Mouse (Mus musculus): ENCODE measurements at regions not wholly inside any gene's neighbourhood (a gene's known extent, or its start where the extent isn't known, plus 50 kb on each side); places are given as distances from the start of the nearest gene placed in this dataset.
A peak's percentile ranks its signal among the peaks of the same experiment; 100 is the strongest.

DNA sequence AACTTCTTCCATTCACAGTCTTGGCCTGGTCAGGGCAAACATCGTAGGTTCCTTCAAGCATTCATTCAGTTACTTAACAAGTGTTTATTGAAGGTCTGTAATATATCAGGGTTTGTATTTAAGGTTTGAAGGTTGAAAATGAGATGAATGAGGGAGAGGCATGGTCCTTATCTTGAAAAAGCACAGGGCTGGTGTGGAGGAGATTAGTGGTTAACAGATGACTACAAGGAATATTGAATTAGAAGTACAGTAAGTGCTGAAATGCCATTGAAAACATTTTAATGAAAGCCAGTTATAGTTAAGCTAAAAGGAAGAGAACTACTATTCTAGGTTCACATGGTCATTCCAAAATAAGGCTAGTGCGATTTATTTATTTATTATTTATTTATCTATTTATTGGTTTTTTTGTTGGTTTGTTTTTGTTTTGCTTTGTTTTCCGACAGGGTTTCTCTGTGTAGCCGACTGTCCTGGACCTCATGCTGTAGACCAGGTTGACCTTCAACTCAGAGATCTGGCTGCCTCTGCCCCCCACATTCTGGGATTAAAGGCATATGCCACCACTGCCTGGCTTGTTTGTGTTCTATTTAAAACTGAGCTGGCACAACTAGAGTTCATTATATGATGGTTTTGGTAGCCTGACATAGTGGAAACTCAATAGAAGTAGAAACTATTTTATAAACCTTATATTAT is 718.1 kb downstream of the Adgrl2 start:
- Histone ChIP-seq H3K27ac (peak overlapping the region; percentile 72), H3K36me3 (no peaks in the 10 kb centered on the region), H3K27me3 (replicated peaks) (no peaks in the 10 kb centered on the region), H3K4me1 (peaks cover 22% of the 10 kb centered on the region), H3K9me3 (replicated peaks) (no peaks in the 10 kb centered on the region), H3K4me3 (no peak overlapping the region), H3K4me2 (peak overlapping the region; percentile 20; the same call in 1 of the 2 replicates), H3K9ac (no peak overlapping the region)
- ATAC-seq = peak; percentile 93
- 51% methylated on average over 4 of the region's 4 CpGs for WGBS (ENCODE audit: insufficient replicate concordance)

- WGBS (ENCODE audit: insufficient replicate concordance) = 58% methylated on average over 4 of the region's 4 CpGs
- H3K27me3 ChIP-seq (replicated peaks) = no peaks in the 10 kb centered on the region
Observed at GRCm38 (mm10) chr3:148268812-148269211, 721.5 kb downstream of the Adgrl2 start.

DNA sequence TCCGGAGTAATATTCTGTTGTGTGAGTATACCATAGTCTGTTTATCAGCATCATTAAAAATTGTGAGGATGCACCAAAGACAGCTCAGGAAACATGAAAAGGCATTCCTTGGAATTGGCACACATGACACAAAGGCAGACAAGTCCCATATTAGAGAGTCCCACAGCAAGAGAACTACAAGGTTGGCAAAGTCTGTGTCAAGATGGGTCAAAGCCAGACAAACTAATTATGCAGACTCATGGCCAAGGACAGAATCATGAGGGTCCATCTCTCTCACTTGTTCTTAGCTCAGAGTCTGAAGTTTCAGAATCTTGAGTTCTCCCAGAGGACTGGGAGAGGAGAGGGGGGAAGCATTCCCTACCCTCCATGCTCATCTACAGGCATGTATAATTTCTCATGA is 731.1 kb downstream of the Adgrl2 start:
- Histone ChIP-seq H3K4me2 (no peak overlapping the region), H3K9ac (no peak overlapping the region), H3K36me3 (no peaks in the 10 kb centered on the region), H3K27me3 (replicated peaks) (no peaks in the 10 kb centered on the region), H3K4me1 (no peaks in the 10 kb centered on the region), H3K9me3 (replicated peaks) (no peaks in the 10 kb centered on the region), H3K4me3 (no peak overlapping the region), H3K27ac (no peak overlapping the region)
- no peak for ATAC-seq
- WGBS (ENCODE audit: insufficient replicate concordance) = 60% methylated on average over 1 of the region's 1 CpGs

More at GRCm38 (mm10) chr3:148268812-148269211, 721.5 kb downstream of the Adgrl2 start:
- no peak overlapping the region for H3K27ac ChIP-seq
- no peak overlapping the region for H3K4me2 ChIP-seq
- no peaks in the 10 kb centered on the region for H3K9me3 ChIP-seq (replicated peaks)
- H3K4me3 ChIP-seq = no peak overlapping the region
- H3K36me3 ChIP-seq = no peaks in the 10 kb centered on the region
- H3K4me1 ChIP-seq = peaks cover 20% of the 10 kb centered on the region
- no peak for ATAC-seq
- H3K9ac ChIP-seq = no peak overlapping the region

DNA sequence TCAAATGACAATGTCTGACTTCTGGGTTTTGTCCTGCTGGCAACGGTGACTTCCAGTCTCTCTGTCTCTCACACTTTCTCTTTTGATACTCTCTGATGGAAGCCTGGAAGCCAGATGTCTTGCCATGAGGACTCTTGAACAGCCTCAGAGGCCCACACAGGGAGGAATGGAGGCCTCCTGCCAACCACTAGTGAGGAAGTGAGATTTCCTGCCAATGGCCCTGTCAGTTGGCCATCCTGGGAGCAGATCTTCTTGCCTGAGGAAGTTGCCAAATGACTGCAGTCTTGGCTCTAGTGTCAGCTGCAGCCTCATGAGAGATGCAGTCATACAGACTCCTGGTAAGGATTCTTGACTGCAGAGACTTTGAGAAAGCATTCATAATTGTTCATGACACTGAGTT is 741.7 kb downstream of the Adgrl2 start:
- Histone ChIP-seq H3K9me3 (replicated peaks) (no peaks in the 10 kb centered on the region), H3K4me2 (no peak overlapping the region), H3K4me1 (no peaks in the 10 kb centered on the region), H3K4me3 (no peak overlapping the region), H3K27me3 (replicated peaks) (no peaks in the 10 kb centered on the region), H3K27ac (no peak overlapping the region), H3K9ac (no peak overlapping the region), H3K36me3 (no peaks in the 10 kb centered on the region)
- ATAC-seq = no peak
- WGBS (ENCODE audit: insufficient replicate concordance) = 23% methylated on average over 1 of the region's 1 CpGs

DNA sequence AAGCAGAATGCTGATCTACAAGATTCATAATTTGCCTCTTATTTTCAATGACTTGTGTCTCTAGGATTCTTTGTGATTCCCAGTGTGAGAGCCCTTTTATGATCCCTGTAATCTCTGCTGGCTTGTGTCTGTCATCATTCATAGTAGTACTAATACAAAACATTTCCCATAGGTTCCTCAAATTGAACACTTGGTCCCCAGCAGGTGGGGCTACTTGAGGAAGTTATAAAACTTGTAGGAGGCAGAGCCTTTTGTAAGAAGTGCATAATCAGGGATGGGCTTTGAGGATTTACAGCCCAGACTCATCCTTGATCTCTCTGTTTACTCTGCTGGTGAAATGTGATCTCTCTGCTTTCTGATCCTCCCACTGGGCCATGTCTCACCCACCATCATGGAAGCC is 743.6 kb downstream of the Adgrl2 start:
- no peak overlapping the region for H3K4me2 ChIP-seq
- no peak overlapping the region for H3K27ac ChIP-seq
- H3K9ac ChIP-seq = no peak overlapping the region
- no peak for ATAC-seq
- H3K9me3 ChIP-seq (replicated peaks) = no peaks in the 10 kb centered on the region
- H3K36me3 ChIP-seq = no peaks in the 10 kb centered on the region
- H3K27me3 ChIP-seq (replicated peaks) = no peaks in the 10 kb centered on the region
- no peak overlapping the region for H3K4me3 ChIP-seq
- no peaks in the 10 kb centered on the region for H3K4me1 ChIP-seq

GRCm38 (mm10) chr3:148238093-148238492 is 752.3 kb downstream of the Adgrl2 start:
- ATAC-seq = no peak
- no peaks in the 10 kb centered on the region for H3K36me3 ChIP-seq
- H3K27ac ChIP-seq = no peak overlapping the region
- 0 out of 2 replicates have a peak, but pooled peaks cover 2% of the 10 kb centered on the region for H3K9me3 ChIP-seq (replicated peaks)
- H3K9ac ChIP-seq = no peak overlapping the region
- no peaks in the 10 kb centered on the region for H3K4me1 ChIP-seq
- H3K27me3 ChIP-seq (replicated peaks) = no peaks in the 10 kb centered on the region
- no peak overlapping the region for H3K4me2 ChIP-seq
- no peak overlapping the region for H3K4me3 ChIP-seq

- 61% methylated on average over 6 of the region's 6 CpGs for WGBS (ENCODE audit: insufficient replicate concordance)
- Histone ChIP-seq H3K27me3 (replicated peaks) (no peaks in the 10 kb centered on the region), H3K36me3 (no peaks in the 10 kb centered on the region), H3K4me3 (no peak overlapping the region), H3K9me3 (replicated peaks) (0 out of 2 replicates have a peak, but pooled peaks cover 2% of the 10 kb centered on the region), H3K4me2 (no peak overlapping the region), H3K9ac (no peak overlapping the region), H3K27ac (no peak overlapping the region), H3K4me1 (no peaks in the 10 kb centered on the region)
- no peak for ATAC-seq
Observed at GRCm38 (mm10) chr3:148237555-148237954, 752.8 kb downstream of the Adgrl2 start.

DNA sequence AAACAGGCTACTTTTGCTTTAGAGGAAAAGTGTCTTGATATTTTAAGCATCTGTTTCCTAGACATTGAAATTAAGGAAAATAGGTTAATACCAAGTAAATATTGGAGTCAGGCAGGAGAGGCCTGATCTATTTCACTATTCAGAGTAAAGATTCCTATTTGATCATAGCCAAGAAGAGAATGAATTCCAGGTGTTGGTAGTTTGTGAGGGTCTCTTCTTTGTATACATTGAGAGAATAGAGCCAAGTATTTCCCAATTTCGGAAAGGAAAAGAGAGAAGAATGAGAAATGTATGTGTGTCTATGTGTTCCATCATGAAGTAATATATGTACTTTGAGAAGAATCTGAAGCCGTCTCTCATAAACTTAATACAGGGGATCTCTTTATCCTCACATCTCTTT is 756.7 kb downstream of the Adgrl2 start:
- H3K4me1 ChIP-seq = no peaks in the 10 kb centered on the region
- WGBS (ENCODE audit: insufficient replicate concordance) = 69% methylated on average over 2 of the region's 2 CpGs

DNA sequence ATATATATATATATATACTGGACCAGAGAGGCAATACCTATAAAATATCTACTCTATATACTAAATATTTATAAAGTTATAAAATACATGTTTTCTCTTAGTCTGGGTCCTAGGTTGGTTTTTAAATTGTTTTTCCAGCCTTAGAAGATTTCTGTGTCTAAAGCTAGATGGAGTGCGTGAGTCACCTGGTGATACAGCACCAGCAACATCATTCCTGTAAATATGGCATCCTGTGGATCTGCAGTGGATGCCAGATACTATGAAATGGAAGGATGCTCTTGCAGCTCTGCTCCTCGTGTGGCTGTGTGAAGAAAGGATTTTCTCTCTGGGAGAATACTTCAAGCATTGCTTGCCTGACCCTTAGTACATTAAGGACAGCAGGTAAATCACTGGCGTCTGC is 761.2 kb downstream of the Adgrl2 start:
- no peak for ATAC-seq
- no peaks in the 10 kb centered on the region for H3K9me3 ChIP-seq (replicated peaks)

More for the DNA sequence above, 756.7 kb downstream of the Adgrl2 start:
- no peak overlapping the region for H3K27ac ChIP-seq
- no peaks in the 10 kb centered on the region for H3K9me3 ChIP-seq (replicated peaks)
- H3K9ac ChIP-seq = no peak overlapping the region
- H3K36me3 ChIP-seq = no peaks in the 10 kb centered on the region
- no peaks in the 10 kb centered on the region for H3K27me3 ChIP-seq (replicated peaks)
- ATAC-seq = no peak
- no peak overlapping the region for H3K4me2 ChIP-seq
- H3K4me3 ChIP-seq = no peak overlapping the region

DNA sequence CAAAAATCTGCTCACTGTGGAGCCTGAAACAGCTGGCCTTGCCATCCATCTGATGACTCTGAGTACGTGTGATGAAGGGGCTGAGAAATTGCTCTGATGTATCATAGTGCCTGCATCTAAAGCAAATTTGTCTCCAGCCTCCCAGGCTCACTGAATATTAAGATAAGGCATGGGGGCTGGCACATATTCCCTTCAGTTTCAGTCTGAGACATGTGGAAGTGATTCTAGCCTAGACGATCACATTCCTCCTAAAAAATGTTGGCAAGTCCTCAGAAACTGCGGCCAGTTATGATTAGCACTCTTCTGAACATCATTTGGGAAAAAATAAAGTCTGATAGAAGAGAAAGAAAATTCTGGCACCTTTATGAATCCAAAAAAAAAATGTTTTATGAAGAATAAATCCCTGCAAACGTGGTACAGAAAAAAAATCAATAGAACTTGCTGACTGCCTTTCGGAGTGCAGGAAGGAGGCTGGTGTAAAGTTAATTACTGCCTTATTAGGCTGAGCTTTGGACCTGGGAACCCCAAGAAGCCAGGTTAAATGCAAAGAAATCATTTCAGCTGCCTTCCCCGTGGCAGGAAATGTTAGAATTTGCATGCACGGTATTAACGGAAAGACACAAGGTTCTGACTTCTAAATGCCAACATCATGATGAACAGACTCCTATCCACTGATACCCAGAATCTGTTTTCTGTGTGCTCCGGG is 762.2 kb downstream of the Adgrl2 start:
- ATAC-seq = no peak

More for the DNA sequence above, 761.2 kb downstream of the Adgrl2 start:
- no peak overlapping the region for H3K9ac ChIP-seq
- H3K4me2 ChIP-seq = no peak overlapping the region
- H3K4me3 ChIP-seq = no peak overlapping the region
- WGBS (ENCODE audit: insufficient replicate concordance) = 55% methylated on average over 3 of the region's 3 CpGs
- no peaks in the 10 kb centered on the region for H3K36me3 ChIP-seq
- no peak overlapping the region for H3K27ac ChIP-seq
- H3K27me3 ChIP-seq (replicated peaks) = no peaks in the 10 kb centered on the region
- H3K4me1 ChIP-seq = no peaks in the 10 kb centered on the region

DNA sequence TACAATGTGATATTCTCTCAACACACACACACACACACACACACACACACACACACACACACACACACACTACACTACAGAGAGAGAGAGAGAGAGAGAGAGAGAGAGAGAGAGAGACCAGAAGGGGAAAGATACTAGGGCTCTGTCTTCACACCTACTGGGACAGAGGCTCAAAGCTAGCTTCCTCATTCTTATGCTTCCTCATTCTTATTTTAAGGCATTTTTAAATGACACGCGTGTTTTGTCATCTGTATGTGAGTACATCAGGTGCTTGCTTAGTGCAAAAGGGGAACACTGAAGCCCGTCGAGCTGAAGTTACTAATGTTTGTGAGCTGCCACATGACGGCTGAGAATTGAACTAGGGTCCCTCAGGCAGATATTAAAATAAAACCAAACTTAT is 769.5 kb downstream of the Adgrl2 start:
- H3K4me1 ChIP-seq = no peaks in the 10 kb centered on the region
- no peaks in the 10 kb centered on the region for H3K9me3 ChIP-seq (replicated peaks)
- WGBS (ENCODE audit: insufficient replicate concordance) = 43% methylated on average over 5 of the region's 5 CpGs
- no peak overlapping the region for H3K27ac ChIP-seq
- no peak overlapping the region for H3K9ac ChIP-seq
- H3K27me3 ChIP-seq (replicated peaks) = no peaks in the 10 kb centered on the region
- H3K4me3 ChIP-seq = no peak overlapping the region
- ATAC-seq = no peak
- H3K36me3 ChIP-seq = no peaks in the 10 kb centered on the region
- H3K4me2 ChIP-seq = no peak overlapping the region

More for the DNA sequence above, 762.2 kb downstream of the Adgrl2 start:
- Histone ChIP-seq H3K27ac (no peak overlapping the region), H3K27me3 (replicated peaks) (no peaks in the 10 kb centered on the region), H3K4me3 (no peak overlapping the region), H3K9me3 (replicated peaks) (no peaks in the 10 kb centered on the region), H3K4me2 (no peak overlapping the region), H3K36me3 (no peaks in the 10 kb centered on the region), H3K9ac (no peak overlapping the region), H3K4me1 (no peaks in the 10 kb centered on the region)
- 61% methylated on average over 9 of the region's 9 CpGs for WGBS (ENCODE audit: insufficient replicate concordance)

DNA sequence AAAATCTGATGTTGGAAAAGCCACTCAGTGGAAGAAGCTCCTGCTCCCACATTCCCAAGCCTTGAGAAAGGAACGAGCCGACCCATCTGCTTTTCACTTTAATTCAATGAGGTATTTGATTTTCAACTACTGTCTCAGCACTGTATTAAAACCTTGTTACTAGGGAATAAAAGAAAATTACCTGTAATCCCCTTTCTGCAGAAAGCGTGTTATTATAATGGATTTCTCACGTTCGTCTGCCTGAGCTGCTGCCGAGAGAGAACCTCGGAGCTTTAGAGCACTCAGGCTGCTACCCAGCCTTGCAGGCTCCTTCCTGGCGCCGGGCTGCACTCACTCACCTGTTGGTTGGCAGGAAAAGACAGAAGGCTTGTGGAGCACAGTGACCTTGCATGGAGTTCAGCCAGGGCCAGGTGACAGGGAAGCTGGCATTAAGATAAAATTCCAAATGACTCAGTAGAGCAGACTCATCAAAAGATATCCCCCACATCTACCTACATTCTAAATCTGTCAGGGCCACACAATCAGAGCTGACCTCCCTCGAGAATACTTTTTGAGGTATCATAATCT is 770.2 kb downstream of the Adgrl2 start:
- 67% methylated on average over 10 of the region's 10 CpGs for WGBS (ENCODE audit: insufficient replicate concordance)
- Histone ChIP-seq H3K9me3 (replicated peaks) (no peaks in the 10 kb centered on the region), H3K4me1 (no peaks in the 10 kb centered on the region), H3K27me3 (replicated peaks) (no peaks in the 10 kb centered on the region), H3K9ac (no peak overlapping the region), H3K27ac (no peak overlapping the region), H3K4me2 (no peak overlapping the region), H3K4me3 (no peak overlapping the region), H3K36me3 (no peaks in the 10 kb centered on the region)
- ATAC-seq = no peak
